Mouse (Mus musculus) CD8-positive naive resting alpha-beta T cell, adult 57 days (primary cell): ENCODE results near the gene Limk1. TPM values are rescaled to one million over a fixed set of nuclear protein-coding genes. Genes with fewer than 3 reads are reported as not detected.

Experiments used
- total RNA-seq: library from RNA; stranded (reverse); gene quantifications from one replicate; pipeline ENCODE4 v1.2.4, GENCODE M21; 2023

Limk1 gene
- 28.9 TPM for total RNA-seq

DNA sequence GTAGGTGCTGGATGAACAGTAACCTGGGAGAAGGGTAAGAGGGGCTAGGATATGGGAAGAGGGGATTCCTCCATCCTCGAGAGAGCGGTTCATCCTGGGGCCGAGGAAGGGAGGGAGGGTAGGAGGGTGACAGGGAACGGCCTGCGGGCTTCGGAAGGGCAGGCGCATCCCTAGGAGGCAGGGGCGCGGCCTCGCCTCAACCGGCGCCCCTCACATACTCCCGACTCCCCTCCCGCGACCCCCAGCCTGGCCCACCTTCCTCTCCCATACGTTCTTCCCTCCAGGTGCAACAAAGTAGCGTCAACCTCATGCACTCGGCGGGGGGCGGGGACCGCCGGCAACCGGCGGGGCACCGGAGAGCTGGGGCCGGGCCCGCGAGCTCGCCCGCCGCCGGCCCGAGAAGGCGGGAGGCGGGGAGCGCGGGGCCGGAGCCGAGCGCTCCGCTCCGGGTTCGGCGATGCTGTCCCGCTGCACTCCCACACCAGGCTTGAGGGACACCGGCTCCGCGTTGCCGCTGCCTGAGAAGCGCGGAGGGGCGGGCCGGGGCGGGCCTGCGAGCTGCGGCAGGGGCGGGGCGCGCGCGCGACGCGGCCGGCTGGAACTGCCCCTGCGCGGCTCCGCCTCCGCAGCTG lies at the start of gene Limk1:
TSS of gene Limk1 (minus strand) at position 513 of the 632 bp plus-strand sequence.

DNA sequence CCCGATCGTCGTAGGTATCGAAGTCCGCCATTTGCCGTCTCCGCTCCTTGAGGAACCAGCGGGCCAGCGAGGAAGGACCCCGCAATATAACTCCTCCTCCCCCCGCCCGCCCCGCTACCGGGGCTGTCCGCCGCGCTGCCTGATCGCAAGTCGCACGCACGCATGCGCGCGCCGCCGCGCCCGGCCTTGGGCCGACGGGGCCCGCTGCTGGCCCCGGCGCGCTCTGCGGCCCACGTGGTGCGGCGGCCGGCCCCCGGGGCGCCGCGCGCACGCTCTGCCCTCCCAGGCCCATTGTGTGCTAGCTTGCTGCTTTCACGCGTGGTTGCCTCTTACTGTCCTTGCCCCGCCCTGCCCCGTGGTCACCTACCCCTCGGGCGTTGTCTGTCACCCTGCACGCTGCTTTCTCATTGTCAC lies 49.1 kb downstream of the Limk1 start, which contains the start of gene Eif4h:
TSS of gene Eif4h (minus strand) at position 222 of the 414 bp plus-strand sequence.

DNA sequence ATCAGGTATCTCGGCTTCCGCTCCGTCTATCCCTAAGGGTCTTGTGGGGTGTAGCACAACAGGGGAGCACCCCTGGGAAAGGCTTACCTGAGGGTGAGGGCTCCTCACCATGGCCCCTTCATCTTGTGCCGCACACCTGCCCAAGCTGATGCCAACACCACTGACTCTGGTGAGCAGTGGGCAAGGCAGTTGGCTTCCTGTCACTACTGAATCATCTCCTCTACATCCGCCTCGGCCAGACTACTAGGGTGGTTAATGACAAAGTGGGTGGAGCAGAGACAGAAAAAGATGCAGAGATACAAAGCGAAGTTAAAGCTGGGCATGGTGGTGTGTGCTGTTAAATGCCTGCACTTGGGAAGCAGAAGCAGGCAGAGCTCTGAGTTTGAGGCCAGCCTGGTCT lies 73.6 kb downstream of the Limk1 start, which contains the start of gene Lat2:
TSS of gene Lat2 (minus strand) at position 224 of the 400 bp plus-strand sequence.

Other genes starting within 250 kb of the Limk1 start
- gene Gtf2ird1, start 231.9 kb downstream of the Limk1 start, total RNA-seq = 9.4 TPM
- 2.7 TPM for gene Clip2, start 136.2 kb downstream of the Limk1 start, total RNA-seq
- not detected for gene Syna, start 128.4 kb downstream of the Limk1 start, total RNA-seq
- gene Rfc2, start 107.2 kb downstream of the Limk1 start, total RNA-seq = 67.7 TPM
- gene Lat2, start 73.6 kb downstream of the Limk1 start, total RNA-seq = 19.7 TPM
- gene Eif4h, start 49.1 kb downstream of the Limk1 start, total RNA-seq = 230 TPM
- not detected for gene Eln, start 58.7 kb upstream of the Limk1 start, total RNA-seq
- gene Tmem270, start 218.1 kb upstream of the Limk1 start, total RNA-seq = not detected
- gene Cldn13, start 226.9 kb upstream of the Limk1 start, total RNA-seq = not detected
- 15.5 TPM for gene Mettl27, start 243.8 kb upstream of the Limk1 start, total RNA-seq